Mouse (Mus musculus) brain, embryonic 14.5 days (tissue): ENCODE measurements around the gene Tex29. TPM values are rescaled to one million over a fixed set of nuclear protein-coding genes. Genes with fewer than 3 reads are reported as not detected.
"Not testable (repeated sequence)": the region's sequence is repeated elsewhere in the genome, so short reads cannot be mapped to it uniquely, and the experiment has no call there.

Experiments
- DNase-seq: peaks from one replicate; pipeline ENCODE4 v3.0.0-alpha.2; 2011; ENCODE audit warnings: low read depth
- CTCF ChIP-seq: fragments of 200-500 bp; IDR thresholded peaks from 2 replicates; pipeline ENCODE4 v1.5.1; 2012; ENCODE audit warnings: inconsistent platforms, mild to moderate bottlenecking, moderate library complexity, borderline replicate concordance; ENCODE audit not compliant: insufficient read depth, insufficient read length; ENCODE audit errors: extremely low read depth
- POLR2A ChIP-seq: fragments of 200-500 bp; IDR thresholded peaks from 2 replicates; pipeline ENCODE4 v1.6.1; 2012; ENCODE audit warnings: mild to moderate bottlenecking, inconsistent platforms, borderline replicate concordance; ENCODE audit not compliant: poor library complexity, insufficient read depth, insufficient read length, severe bottlenecking; ENCODE audit errors: extremely low read depth
- polyA plus RNA-seq: library from polyadenylated mRNA; depleted of rRNA; stranded (reverse); fragments of >200 nt; gene quantifications from 2 replicates; pipeline ENCODE4 v1.2.3, GENCODE M21; 2012

Tex29 gene
- polyA plus RNA-seq, 1 experiment, result 0.12 TPM

DNA sequence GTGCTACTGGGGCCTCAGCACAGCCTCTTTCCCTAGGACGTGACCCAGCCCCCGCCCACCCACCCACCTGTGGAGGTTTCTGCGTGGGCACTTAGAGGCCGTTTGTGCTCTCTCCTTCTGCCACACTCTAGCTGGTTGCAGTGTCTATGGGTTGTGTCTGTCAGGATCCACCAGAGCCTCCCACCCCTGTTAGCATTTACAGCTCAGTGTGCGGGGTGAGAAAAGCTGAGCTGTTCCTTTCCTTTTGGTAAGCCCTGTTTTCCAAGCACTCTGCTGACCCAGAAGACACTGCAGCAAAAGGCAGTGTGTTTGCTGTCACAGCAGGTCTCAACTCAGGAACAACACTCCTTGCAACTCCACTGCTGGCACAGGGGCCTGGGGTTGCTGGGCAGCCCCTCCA lies 6.1 kb upstream of the Tex29 start:
- no peak for DNase-seq
- TF ChIP-seq CTCF (no peak), POLR2A (no peak)

DNA sequence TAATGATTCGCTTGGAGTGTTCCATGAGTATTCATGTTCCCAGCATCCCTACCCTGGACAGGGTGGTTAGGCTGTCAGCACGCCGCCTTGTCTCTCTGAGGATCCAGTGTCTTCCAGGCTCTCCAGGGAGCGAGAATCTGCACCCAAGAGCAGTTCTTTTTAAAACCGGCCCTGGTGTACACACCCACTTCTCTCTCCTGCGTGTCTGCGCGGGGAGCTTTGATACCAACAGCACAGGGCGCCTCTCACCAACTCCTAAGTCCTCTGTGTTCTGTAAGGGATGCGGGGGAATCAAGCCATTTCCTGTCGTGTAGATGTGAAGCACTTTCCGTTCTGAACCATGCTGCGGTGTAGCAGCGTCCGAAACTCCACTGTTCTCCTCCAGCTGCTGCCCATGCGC lies 5.6 kb upstream of the Tex29 start:
- no peak for DNase-seq
- no peak for TF ChIP-seq CTCF
- no peak for TF ChIP-seq POLR2A

- DNase-seq, result peak; percentile 81
- TF ChIP-seq CTCF, result no peak
Observed at GRCm38 (mm10) chr8:11841571-11841970, 1.3 kb downstream of the Tex29 start.

- TF ChIP-seq CTCF (no peak), POLR2A (no peak)
- DNase-seq, result no peak
Observed at GRCm38 (mm10) chr8:11842757-11843156, 2.5 kb downstream of the Tex29 start.

- TF ChIP-seq CTCF, result no peak
- no peak for TF ChIP-seq POLR2A
- DNase-seq, result peak; percentile 77
Observed at GRCm38 (mm10) chr8:11843677-11844315, 3.5 kb downstream of the Tex29 start.

DNA sequence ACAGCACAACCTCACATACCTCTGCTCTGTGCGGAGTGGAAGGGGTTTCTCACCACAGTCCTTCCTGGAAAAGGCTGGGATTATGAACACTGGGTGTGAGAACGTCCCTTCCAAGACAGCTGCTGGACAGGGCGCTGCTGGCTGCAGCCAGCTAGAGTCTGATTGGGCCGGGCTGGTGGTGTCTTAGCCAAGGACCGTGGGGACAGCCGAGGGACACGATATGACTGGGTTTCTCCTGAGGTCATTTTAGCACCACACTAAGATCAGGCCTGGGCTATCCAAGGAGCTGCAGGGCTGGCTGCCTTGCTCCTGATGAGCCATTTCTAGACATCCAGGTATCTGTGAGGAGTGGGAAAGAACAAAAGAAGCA lies 4.0 kb downstream of the Tex29 start:
- no peak for TF ChIP-seq CTCF
- TF ChIP-seq POLR2A, result no peak
- DNase-seq, result no peak

GRCm38 (mm10) chr8:11846807-11847206 lies 6.5 kb downstream of the Tex29 start:
- TF ChIP-seq CTCF (no peak), POLR2A (no peak)
- no peak for DNase-seq

- TF ChIP-seq CTCF, result peak; percentile 41; the same call in 1 of the 2 replicates
- no peak for TF ChIP-seq POLR2A
- DNase-seq, result no peak
Observed at GRCm38 (mm10) chr8:11867832-11868231, 27.6 kb downstream of the Tex29 start.

DNA sequence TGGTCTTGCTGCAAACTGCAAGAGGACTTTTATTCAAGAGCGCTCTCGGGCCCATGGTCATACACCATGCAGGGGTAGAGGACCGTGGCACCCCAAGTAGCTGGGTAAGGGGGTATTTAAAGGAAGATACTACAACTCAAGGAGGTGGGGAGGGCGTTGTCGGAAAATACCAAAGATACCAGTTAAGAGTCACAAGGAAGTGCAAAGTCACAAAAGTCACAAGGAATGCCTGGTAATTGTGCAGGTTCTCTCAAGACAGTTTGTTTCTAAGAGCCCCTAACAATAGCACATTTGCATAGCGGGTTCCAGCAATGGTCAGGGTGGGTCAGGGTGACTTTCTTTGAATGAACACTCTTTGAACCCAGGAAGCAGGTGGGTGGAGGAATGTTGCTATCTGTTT lies 34.0 kb downstream of the Tex29 start:
- not testable (repeated sequence) for DNase-seq

DNA sequence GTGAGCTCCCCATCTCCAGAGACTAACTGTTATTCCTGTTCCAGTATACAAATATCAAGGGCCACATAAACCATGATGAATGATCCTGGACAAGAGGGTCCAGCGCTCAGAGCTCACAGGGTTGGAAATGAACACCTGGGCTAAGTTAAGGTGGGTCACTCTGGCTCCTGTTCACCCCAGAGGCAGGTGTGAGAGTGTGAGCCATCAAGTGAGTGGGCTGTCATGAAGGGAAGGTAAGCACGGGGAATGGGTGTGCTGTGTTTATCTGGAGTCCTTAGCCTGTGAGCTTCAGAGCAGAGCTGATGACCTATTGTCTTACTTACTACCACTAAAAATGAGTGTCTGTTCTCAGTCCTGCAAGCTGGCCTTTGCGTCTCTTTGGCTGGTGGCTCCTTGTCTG lies 44.4 kb downstream of the Tex29 start:
- TF ChIP-seq CTCF, result no peak
- TF ChIP-seq POLR2A, result no peak
- no peak for DNase-seq

DNA sequence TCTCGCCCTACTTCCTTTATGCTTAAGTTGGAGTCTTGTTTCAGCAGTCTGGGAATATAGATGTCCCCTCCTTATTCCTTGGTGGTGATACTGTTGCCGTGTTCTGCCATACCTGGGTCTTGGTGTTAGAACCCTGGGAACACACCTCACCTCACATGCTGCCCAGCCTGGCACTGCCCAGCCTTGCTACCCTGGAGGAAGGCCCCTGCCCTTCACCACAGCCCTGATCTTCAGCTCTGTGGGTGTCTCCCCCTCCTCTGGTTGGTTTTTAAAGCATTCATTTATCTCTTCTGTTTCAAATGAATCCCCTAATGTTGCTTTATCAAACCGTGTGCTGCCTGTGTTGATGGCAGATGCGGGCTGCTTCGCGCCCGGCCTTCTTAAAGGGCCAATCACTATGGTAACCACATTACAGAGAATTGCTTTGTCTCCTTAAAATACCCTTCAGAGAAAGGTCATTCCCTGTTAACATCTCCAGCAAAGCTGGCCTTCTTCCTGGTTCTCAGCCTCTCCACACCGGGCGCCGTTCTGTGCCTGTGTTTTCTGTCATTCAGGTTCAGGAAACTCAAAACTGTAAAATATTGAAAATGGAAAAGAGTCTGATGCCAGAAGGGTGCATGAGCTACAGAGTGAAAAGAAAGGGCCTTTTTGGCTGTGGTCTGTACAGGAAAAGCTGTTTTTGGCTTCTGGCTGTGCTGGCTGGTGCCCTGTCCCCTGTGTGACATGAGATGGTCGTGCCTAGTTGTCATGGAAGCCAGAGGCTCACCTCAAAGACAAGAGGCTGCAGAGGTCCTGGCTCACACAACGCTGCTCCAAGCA lies 45.8 kb downstream of the Tex29 start:
- TF ChIP-seq POLR2A, result no peak
- TF ChIP-seq CTCF, result no peak
- DNase-seq, result peak; percentile 88

GRCm38 (mm10) chr8:11886824-11887223 lies 46.5 kb downstream of the Tex29 start:
- TF ChIP-seq POLR2A, result no peak
- TF ChIP-seq CTCF, result no peak
- DNase-seq, result no peak

GRCm38 (mm10) chr8:11889156-11890018 lies 49.1 kb downstream of the Tex29 start:
- DNase-seq, result peak; percentile 75

More at GRCm38 (mm10) chr8:11889156-11890018, 49.1 kb downstream of the Tex29 start:
- TF ChIP-seq POLR2A (no peak), CTCF (no peak)
